Mouse (Mus musculus): ENCODE results near the gene Trmt13. TPM values are rescaled to one million over a fixed set of nuclear protein-coding genes. Genes with fewer than 3 reads are reported as not detected.

Gene Trmt13
- polyA plus RNA-seq, 1 experiment = 2.9 TPM

GRCm38 (mm10) chr3:116642373-116642772, 28.0 kb upstream of the Trmt13 start:
- TF ChIP-seq MYOG (IDR thresholded peaks at IDR 0.05; ENCODE audit: control insufficient read depth in 1 of 3, insufficient read depth in 1 of 3, insufficient read length in 2 of 3, low read depth in 2 of 3) (no peak), MAX (IDR thresholded peaks at IDR 0.05; ENCODE audit: low read depth) (no peak), CEBPB (IDR thresholded peaks at IDR 0.05; ENCODE audit: insufficient read depth, poor library complexity, severe bottlenecking) (no peak), MYOD1 (IDR thresholded peaks at IDR 0.05; ENCODE audit: control insufficient read depth in 1 of 3, insufficient read length in 2 of 3, low read depth in 2 of 3) (no peak)
- Histone ChIP-seq H3K79me2 (ENCODE audit: control insufficient read depth, insufficient read depth) (no peaks in the 10 kb centered on the region), H3ac (ENCODE audit: control insufficient read depth, insufficient read length) (no peak overlapping the region), H3K27me3 (ENCODE audit: control insufficient read depth, insufficient read depth, insufficient read length) (no peaks in the 10 kb centered on the region), H3K36me3 (ENCODE audit: control insufficient read depth, insufficient read depth) (peaks cover 57% of the 10 kb centered on the region), H3K4me3 (no peak overlapping the region), H3K4me2 (ENCODE audit: low read depth) (no peak overlapping the region)

- Histone ChIP-seq H3K4me3 (no peak overlapping the region), H3K79me2 (ENCODE audit: control insufficient read depth, insufficient read depth) (no peaks in the 10 kb centered on the region), H3ac (ENCODE audit: control insufficient read depth, insufficient read length) (no peak overlapping the region), H3K4me2 (ENCODE audit: low read depth) (no peak overlapping the region), H3K36me3 (ENCODE audit: control insufficient read depth, insufficient read depth) (peaks cover 55% of the 10 kb centered on the region), H3K27me3 (ENCODE audit: control insufficient read depth, insufficient read depth, insufficient read length) (no peaks in the 10 kb centered on the region)
- no peak for TF ChIP-seq CEBPB (IDR thresholded peaks at IDR 0.05; ENCODE audit: insufficient read depth, poor library complexity, severe bottlenecking)
Measured at GRCm38 (mm10) chr3:116641811-116642371, 27.5 kb upstream of the Trmt13 start.

- H3K4me2 ChIP-seq (ENCODE audit: low read depth) = no peak overlapping the region
- H3ac ChIP-seq (ENCODE audit: control insufficient read depth, insufficient read length) = no peak overlapping the region
- no peaks in the 10 kb centered on the region for H3K27me3 ChIP-seq (ENCODE audit: control insufficient read depth, insufficient read depth, insufficient read length)
- TF ChIP-seq SRF (IDR thresholded peaks at IDR 0.05; ENCODE audit: control insufficient read depth, insufficient read length, low read depth) (no peak), MAX (IDR thresholded peaks at IDR 0.05; ENCODE audit: low read depth) (no peak), E2F4 (IDR thresholded peaks at IDR 0.05; ENCODE audit: insufficient read depth) (no peak), POLR2AphosphoS2 (IDR thresholded peaks at IDR 0.05; ENCODE audit: insufficient read length, low read depth) (no peak)
- H3K36me3 ChIP-seq (ENCODE audit: control insufficient read depth, insufficient read depth) = peaks cover 62% of the 10 kb centered on the region
- H3K79me2 ChIP-seq (ENCODE audit: control insufficient read depth, insufficient read depth) = no peaks in the 10 kb centered on the region
- no peak overlapping the region for H3K4me3 ChIP-seq
Measured at GRCm38 (mm10) chr3:116640024-116640423, 25.6 kb upstream of the Trmt13 start.

DNA sequence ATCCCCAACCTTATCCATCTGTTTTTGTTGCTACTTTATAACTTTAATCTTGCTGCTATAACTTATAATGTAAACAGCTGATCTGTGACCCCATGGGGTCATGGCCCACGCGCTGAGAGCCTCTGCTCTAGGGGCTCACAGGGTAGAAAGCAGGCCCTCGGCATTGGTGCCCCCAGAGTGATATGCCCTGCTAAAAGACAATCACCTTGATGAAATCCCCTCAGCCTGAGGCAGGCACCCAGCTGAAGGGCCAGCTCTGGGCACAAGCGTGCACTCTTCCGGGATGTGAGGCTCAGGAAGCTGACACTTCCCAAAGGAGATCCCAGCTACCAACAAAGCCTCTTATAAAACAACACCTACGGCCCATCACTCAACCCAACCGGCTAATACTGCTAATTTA, 24.2 kb upstream of the Trmt13 start:
- TF ChIP-seq REST (IDR thresholded peaks at IDR 0.05; ENCODE audit: insufficient read depth, insufficient read length) (no peak), POLR2A (IDR thresholded peaks at IDR 0.05; ENCODE audit: insufficient read length, low read depth) (no peak), SRF (IDR thresholded peaks at IDR 0.05; ENCODE audit: control insufficient read depth, insufficient read length, low read depth) (no peak), MYOG (IDR thresholded peaks at IDR 0.05; ENCODE audit: control insufficient read depth in 1 of 3, insufficient read depth in 1 of 3, insufficient read length in 2 of 3, low read depth in 2 of 3) (no peak), POLR2AphosphoS2 (IDR thresholded peaks at IDR 0.05; ENCODE audit: insufficient read length, low read depth) (no peak), E2F4 (IDR thresholded peaks at IDR 0.05; ENCODE audit: insufficient read depth) (no peak), USF1 (IDR thresholded peaks at IDR 0.05; ENCODE audit: low read depth) (no peak), TCF12 (IDR thresholded peaks at IDR 0.05; ENCODE audit: insufficient read depth, poor library complexity, severe bottlenecking) (no peak), TCF3 (IDR thresholded peaks at IDR 0.05; ENCODE audit: insufficient read length, low read depth) (no peak), MYOD1 (IDR thresholded peaks at IDR 0.05; ENCODE audit: control insufficient read depth in 1 of 3, insufficient read length in 2 of 3, low read depth in 2 of 3) (no peak)
- Histone ChIP-seq H3K27me3 (ENCODE audit: control insufficient read depth, insufficient read depth, insufficient read length) (no peaks in the 10 kb centered on the region), H3K36me3 (ENCODE audit: control insufficient read depth, insufficient read depth) (peaks cover 68% of the 10 kb centered on the region), H3K79me2 (ENCODE audit: control insufficient read depth, insufficient read depth) (no peaks in the 10 kb centered on the region), H3K4me3 (no peak overlapping the region), H3K4me2 (ENCODE audit: low read depth) (no peak overlapping the region), H3ac (ENCODE audit: control insufficient read depth, insufficient read length) (no peak overlapping the region)

DNA sequence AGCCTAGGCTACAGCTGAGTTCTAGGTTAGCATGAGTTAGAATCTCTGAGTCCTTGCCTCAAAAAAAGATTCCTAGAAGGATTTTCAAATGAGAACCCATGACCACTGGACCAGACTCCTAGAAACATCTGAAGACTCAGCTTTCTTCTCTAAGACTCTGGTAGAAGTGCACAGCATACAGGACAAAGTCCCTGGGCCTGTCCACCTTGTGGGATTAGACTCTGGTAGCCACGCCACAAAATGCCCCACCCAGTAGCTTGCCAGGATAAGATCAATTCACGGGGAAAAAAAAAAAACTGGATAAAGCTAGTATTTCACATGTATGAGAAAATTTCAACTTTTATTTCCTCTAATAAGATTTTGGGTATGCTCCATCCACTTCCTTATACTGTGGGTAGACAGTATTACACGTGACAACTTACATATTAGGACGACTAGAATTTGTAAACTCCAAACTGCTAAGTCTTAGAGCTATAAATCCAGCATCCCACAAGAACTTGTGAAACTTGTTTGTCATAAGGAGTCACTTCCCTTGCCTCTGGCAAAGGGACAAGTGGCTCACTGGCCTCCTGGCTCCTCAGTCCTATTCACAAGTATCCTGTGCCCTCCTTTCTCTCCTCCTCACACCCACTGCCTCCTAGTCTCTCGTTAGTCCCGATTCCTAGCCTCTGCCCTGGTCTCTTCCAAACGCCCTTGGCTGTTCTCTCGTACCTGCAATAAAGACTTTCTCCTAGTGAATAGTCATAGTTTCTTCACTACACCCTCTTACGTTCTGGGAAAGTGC, 23.5 kb upstream of the Trmt13 start:
- H3ac ChIP-seq (ENCODE audit: control insufficient read depth, insufficient read length) = no peak overlapping the region
- H3K79me2 ChIP-seq (ENCODE audit: control insufficient read depth, insufficient read depth) = no peaks in the 10 kb centered on the region
- no peaks in the 10 kb centered on the region for H3K27me3 ChIP-seq (ENCODE audit: control insufficient read depth, insufficient read depth, insufficient read length)
- no peak overlapping the region for H3K4me3 ChIP-seq
- peaks cover 72% of the 10 kb centered on the region for H3K36me3 ChIP-seq (ENCODE audit: control insufficient read depth, insufficient read depth)
- H3K4me2 ChIP-seq (ENCODE audit: low read depth) = no peak overlapping the region
- TF ChIP-seq MAX (IDR thresholded peaks at IDR 0.05; ENCODE audit: low read depth) (no peak), E2F4 (IDR thresholded peaks at IDR 0.05; ENCODE audit: insufficient read depth) (no peak), SRF (IDR thresholded peaks at IDR 0.05; ENCODE audit: control insufficient read depth, insufficient read length, low read depth) (no peak), POLR2A (IDR thresholded peaks at IDR 0.05; ENCODE audit: insufficient read length, low read depth) (no peak), POLR2AphosphoS2 (IDR thresholded peaks at IDR 0.05; ENCODE audit: insufficient read length, low read depth) (no peak), TCF3 (IDR thresholded peaks at IDR 0.05; ENCODE audit: insufficient read length, low read depth) (no peak), MYOG (IDR thresholded peaks at IDR 0.05; ENCODE audit: control insufficient read depth in 1 of 3, insufficient read depth in 1 of 3, insufficient read length in 2 of 3, low read depth in 2 of 3) (no peak), REST (IDR thresholded peaks at IDR 0.05; ENCODE audit: insufficient read depth, insufficient read length) (no peak), MYOD1 (IDR thresholded peaks at IDR 0.05; ENCODE audit: control insufficient read depth in 1 of 3, insufficient read length in 2 of 3, low read depth in 2 of 3) (no peak), TCF12 (IDR thresholded peaks at IDR 0.05; ENCODE audit: insufficient read depth, poor library complexity, severe bottlenecking) (no peak), USF1 (IDR thresholded peaks at IDR 0.05; ENCODE audit: low read depth) (no peak), CEBPB (IDR thresholded peaks at IDR 0.05; ENCODE audit: insufficient read depth, poor library complexity, severe bottlenecking) (no peak)
